Mouse (Mus musculus) forebrain, embryonic 13.5 days (tissue): Measurements from ENCODE around the gene Fam240b. TPM values are rescaled to one million over a fixed set of nuclear protein-coding genes. Genes with fewer than 3 reads are reported as not detected.

Experiments used
- ATAC-seq: fragments of 200-750 bp; cut with Nextera tagmentation; 2 replicates; pipeline ENCODE4 v1.8.0; 2017
- H3K27ac ChIP-seq: fragments of 300-500 bp; sonication (generic); 2 replicates; pipeline ENCODE4 v1.5.1; 2015; ENCODE audit warnings: inconsistent platforms, mild to moderate bottlenecking, moderate library complexity
- H3K27me3 ChIP-seq: fragments of 300-500 bp; sonication (generic); 2 replicates; pipeline ENCODE4 v1.6.1; 2015; ENCODE audit warnings: mild to moderate bottlenecking, inconsistent platforms
- H3K36me3 ChIP-seq: fragments of 300-500 bp; sonication (generic); 2 replicates; pipeline ENCODE4 v1.6.1; 2015; ENCODE audit warnings: mild to moderate bottlenecking, inconsistent platforms; ENCODE audit not compliant: poor library complexity, severe bottlenecking
- H3K4me1 ChIP-seq: fragments of 300-500 bp; sonication (generic); 2 replicates; pipeline ENCODE4 v1.6.1; 2015; ENCODE audit warnings: inconsistent platforms
- H3K4me2 ChIP-seq: fragments of 300-500 bp; sonication (generic); 2 replicates; pipeline ENCODE4 v1.6.1; 2015; ENCODE audit warnings: inconsistent platforms, mild to moderate bottlenecking, moderate library complexity
- H3K4me3 ChIP-seq: fragments of 300-500 bp; sonication (generic); 2 replicates; pipeline ENCODE4 v1.5.1; 2015; ENCODE audit warnings: mild to moderate bottlenecking, inconsistent platforms
- H3K9ac ChIP-seq: fragments of 300-500 bp; sonication (generic); 2 replicates; pipeline ENCODE4 v1.6.1; 2015; ENCODE audit warnings: mild to moderate bottlenecking, inconsistent platforms
- H3K9me3 ChIP-seq: fragments of 300-500 bp; sonication (generic); replicated peaks from 2 replicates; pipeline ENCODE4 v1.6.1; 2016; ENCODE audit warnings: inconsistent platforms
- WGBS: fragments of 180-500 bp; shearing (Covaris S2); methylation state at CpG from one replicate; pipeline ENCODE4 v1.1.7; 2015; 5-methylcytosine and 5-hydroxymethylcytosine counted together
- polyA plus RNA-seq: library from polyadenylated mRNA; unstranded; fragments of >200 nt; fragmentation: Nextera tagmentation; extraction: Ambion mirVana; gene quantifications from 2 replicates; pipeline ENCODE4 v1.2.1, GENCODE M21; 2015

Fam240b gene
- not detected in 2 replicates for polyA plus RNA-seq

GRCm38 (mm10) chr13:64497692-64498091, at the start of gene Fam240b:
TSS of gene Fam240b (minus strand) at chr13:64497792.
- no peak within 1 kb of the TSS for H3K9ac ChIP-seq
- H3K9me3 ChIP-seq: no peaks in the 10 kb centered on the region
- no peak within 1 kb of the TSS for H3K4me2 ChIP-seq
- no peak within 1 kb of the TSS for H3K4me3 ChIP-seq
- H3K36me3 ChIP-seq: no peaks in the 10 kb centered on the region
- no peak within 1 kb of the TSS for H3K27ac ChIP-seq
- WGBS: 84% methylated on average over 6 of the region's 6 CpGs
- H3K4me1 ChIP-seq: no peaks in the 10 kb centered on the region
- ATAC-seq: no peak
- H3K27me3 ChIP-seq: no peaks in the 10 kb centered on the region

- H3K9ac ChIP-seq: no peak overlapping the region
- H3K4me3 ChIP-seq: no peak overlapping the region
- no peak overlapping the region for H3K27ac ChIP-seq
- no peaks in the 10 kb centered on the region for H3K27me3 ChIP-seq
- ATAC-seq: no peak
- no peak overlapping the region for H3K4me2 ChIP-seq
- WGBS: 70% methylated on average over 5 of the region's 5 CpGs
- no peaks in the 10 kb centered on the region for H3K36me3 ChIP-seq
- H3K9me3 ChIP-seq: no peaks in the 10 kb centered on the region
- H3K4me1 ChIP-seq: peaks cover 3% of the 10 kb centered on the region; the same call in 1 of the 2 replicates
Observed at GRCm38 (mm10) chr13:64530139-64530538, 32.5 kb upstream of the Fam240b start.

GRCm38 (mm10) chr13:64526515-64527285, 29.1 kb upstream of the Fam240b start:
- 69% methylated on average over 15 of the region's 15 CpGs for WGBS
- Histone ChIP-seq H3K27me3 (no peaks in the 10 kb centered on the region), H3K27ac (peak overlapping the region; percentile 55)

GRCm38 (mm10) chr13:64514247-64514646, 16.7 kb upstream of the Fam240b start:
- Histone ChIP-seq H3K4me3 (no peak overlapping the region), H3K36me3 (no peaks in the 10 kb centered on the region), H3K9ac (no peak overlapping the region), H3K27me3 (no peaks in the 10 kb centered on the region), H3K27ac (no peak overlapping the region), H3K4me1 (no peaks in the 10 kb centered on the region), H3K9me3 (peaks cover 6% of the 10 kb centered on the region), H3K4me2 (no peak overlapping the region)
- no peak for ATAC-seq
- 72% methylated on average over 2 of the region's 2 CpGs for WGBS

More at GRCm38 (mm10) chr13:64526515-64527285, 29.1 kb upstream of the Fam240b start:
- Histone ChIP-seq H3K9me3 (no peaks in the 10 kb centered on the region), H3K4me1 (peaks cover 3% of the 10 kb centered on the region; the same call in 1 of the 2 replicates), H3K4me3 (no peak overlapping the region), H3K4me2 (no peak overlapping the region), H3K9ac (no peak overlapping the region), H3K36me3 (no peaks in the 10 kb centered on the region)
- peak; percentile 94 for ATAC-seq

- no peak overlapping the region for H3K27ac ChIP-seq
- H3K4me3 ChIP-seq: no peak overlapping the region
- H3K9me3 ChIP-seq: peaks cover 6% of the 10 kb centered on the region
- no peaks in the 10 kb centered on the region for H3K27me3 ChIP-seq
- no peaks in the 10 kb centered on the region for H3K4me1 ChIP-seq
- H3K36me3 ChIP-seq: no peaks in the 10 kb centered on the region
- H3K9ac ChIP-seq: no peak overlapping the region
- ATAC-seq: no peak
- H3K4me2 ChIP-seq: no peak overlapping the region
Observed at GRCm38 (mm10) chr13:64511616-64512015, 14.0 kb upstream of the Fam240b start.

- no peak overlapping the region for H3K4me2 ChIP-seq
- H3K4me3 ChIP-seq: no peak overlapping the region
- H3K27ac ChIP-seq: no peak overlapping the region
- no peak overlapping the region for H3K9ac ChIP-seq
- H3K36me3 ChIP-seq: no peaks in the 10 kb centered on the region
- no peaks in the 10 kb centered on the region for H3K4me1 ChIP-seq
- no peaks in the 10 kb centered on the region for H3K27me3 ChIP-seq
- ATAC-seq: no peak
- peaks cover 5% of the 10 kb centered on the region for H3K9me3 ChIP-seq
Observed at GRCm38 (mm10) chr13:64507361-64507760, 9.8 kb upstream of the Fam240b start.

- no peak overlapping the region for H3K9ac ChIP-seq
- WGBS: 88% methylated on average over 3 of the region's 3 CpGs
- no peak for ATAC-seq
- H3K4me1 ChIP-seq: no peaks in the 10 kb centered on the region
- no peaks in the 10 kb centered on the region for H3K9me3 ChIP-seq
- no peak overlapping the region for H3K27ac ChIP-seq
- H3K4me3 ChIP-seq: no peak overlapping the region
- no peaks in the 10 kb centered on the region for H3K36me3 ChIP-seq
- no peak overlapping the region for H3K4me2 ChIP-seq
- H3K27me3 ChIP-seq: no peaks in the 10 kb centered on the region
Observed at GRCm38 (mm10) chr13:64502833-64503232, 5.2 kb upstream of the Fam240b start.

- no peaks in the 10 kb centered on the region for H3K36me3 ChIP-seq
- H3K4me1 ChIP-seq: no peaks in the 10 kb centered on the region
- no peak overlapping the region for H3K4me3 ChIP-seq
- H3K4me2 ChIP-seq: no peak overlapping the region
- H3K9ac ChIP-seq: no peak overlapping the region
- no peaks in the 10 kb centered on the region for H3K27me3 ChIP-seq
- no peak overlapping the region for H3K27ac ChIP-seq
- ATAC-seq: no peak
- H3K9me3 ChIP-seq: no peaks in the 10 kb centered on the region
- 65% methylated on average over 5 of the region's 5 CpGs for WGBS
Observed at GRCm38 (mm10) chr13:64493586-64493985, 4.0 kb downstream of the Fam240b start.

- H3K27ac ChIP-seq: no peak overlapping the region
- no peaks in the 10 kb centered on the region for H3K9me3 ChIP-seq
- H3K4me2 ChIP-seq: no peak overlapping the region
- no peaks in the 10 kb centered on the region for H3K4me1 ChIP-seq
- WGBS: 86% methylated on average over 6 of the region's 6 CpGs
- no peak overlapping the region for H3K9ac ChIP-seq
- H3K4me3 ChIP-seq: no peak overlapping the region
- no peak for ATAC-seq
- no peaks in the 10 kb centered on the region for H3K27me3 ChIP-seq
- H3K36me3 ChIP-seq: no peaks in the 10 kb centered on the region
Observed at GRCm38 (mm10) chr13:64489886-64490285, 7.7 kb downstream of the Fam240b start.

- no peak overlapping the region for H3K27ac ChIP-seq
- ATAC-seq: no peak
- no peak overlapping the region for H3K4me3 ChIP-seq
- WGBS: 76% methylated on average over 3 of the region's 3 CpGs
- no peaks in the 10 kb centered on the region for H3K27me3 ChIP-seq
- H3K9me3 ChIP-seq: no peaks in the 10 kb centered on the region
- no peak overlapping the region for H3K4me2 ChIP-seq
- H3K36me3 ChIP-seq: no peaks in the 10 kb centered on the region
- H3K4me1 ChIP-seq: no peaks in the 10 kb centered on the region
- no peak overlapping the region for H3K9ac ChIP-seq
Observed at GRCm38 (mm10) chr13:64479960-64480359, 17.6 kb downstream of the Fam240b start.

- no peak for ATAC-seq
- 63% methylated on average over 4 of the region's 4 CpGs for WGBS
- no peak overlapping the region for H3K27ac ChIP-seq
- H3K36me3 ChIP-seq: no peaks in the 10 kb centered on the region
- H3K4me2 ChIP-seq: no peak overlapping the region
- H3K4me1 ChIP-seq: no peaks in the 10 kb centered on the region
- H3K27me3 ChIP-seq: no peaks in the 10 kb centered on the region
- no peak overlapping the region for H3K9ac ChIP-seq
- no peaks in the 10 kb centered on the region for H3K9me3 ChIP-seq
- no peak overlapping the region for H3K4me3 ChIP-seq
Observed at GRCm38 (mm10) chr13:64477968-64478367, 19.6 kb downstream of the Fam240b start.

GRCm38 (mm10) chr13:64467886-64468285, 29.7 kb downstream of the Fam240b start:
- H3K36me3 ChIP-seq: no peaks in the 10 kb centered on the region
- no peak overlapping the region for H3K9ac ChIP-seq
- no peak overlapping the region for H3K4me2 ChIP-seq
- no peak overlapping the region for H3K27ac ChIP-seq
- no peaks in the 10 kb centered on the region for H3K27me3 ChIP-seq
- H3K9me3 ChIP-seq: no peaks in the 10 kb centered on the region
- no peak overlapping the region for H3K4me3 ChIP-seq
- no peaks in the 10 kb centered on the region; the same call in 1 of the 2 replicates for H3K4me1 ChIP-seq
- WGBS: 67% methylated on average over 6 of the region's 6 CpGs
- no peak; the same call in 1 of the 2 replicates for ATAC-seq

- 73% methylated on average over 9 of the region's 9 CpGs for WGBS
- Histone ChIP-seq H3K36me3 (no peaks in the 10 kb centered on the region), H3K9me3 (0 out of 2 replicates have a peak, but pooled peaks cover 7% of the 10 kb centered on the region), H3K9ac (no peak overlapping the region), H3K4me1 (no peaks in the 10 kb centered on the region; the same call in 1 of the 2 replicates), H3K4me3 (no peak overlapping the region), H3K4me2 (no peak overlapping the region), H3K27ac (no peak overlapping the region), H3K27me3 (no peaks in the 10 kb centered on the region)
- no peak for ATAC-seq
Observed at GRCm38 (mm10) chr13:64465166-64465565, 32.4 kb downstream of the Fam240b start.
